Mouse (Mus musculus) forebrain, embryonic 11.5 days (tissue): ENCODE data around the gene Tgfbr1. TPM values are rescaled to one million over a fixed set of nuclear protein-coding genes. Genes with fewer than 3 reads are reported as not detected.

Source experiments
- ATAC-seq: fragments of 200-750 bp; cut with Nextera tagmentation; replicated peaks from 2 replicates; pipeline ENCODE4 v1.8.0; 2017; ENCODE audit warnings: moderate TSS enrichment; ENCODE audit not compliant: low FRiP score
- DNase-seq: peaks from one replicate; pipeline ENCODE4 v3.0.0-alpha.2; 2017; ENCODE audit warnings: low spot score
- H3K27ac ChIP-seq: fragments of 300-500 bp; sonication (generic); 2 replicates; pipeline ENCODE4 v1.5.1; 2014; ENCODE audit warnings: low read depth, low read length
- H3K27me3 ChIP-seq: fragments of 300-500 bp; sonication (generic); 2 replicates; pipeline ENCODE4 v1.6.1; 2014; ENCODE audit warnings: mild to moderate bottlenecking, low read length, mixed read lengths; ENCODE audit not compliant: control insufficient read depth, insufficient read depth
- H3K36me3 ChIP-seq: fragments of 300-500 bp; sonication (generic); 2 replicates; pipeline ENCODE4 v1.6.1; 2014; ENCODE audit warnings: mild to moderate bottlenecking, low read length, moderate library complexity, mixed read lengths; ENCODE audit not compliant: control insufficient read depth, insufficient read depth
- H3K4me1 ChIP-seq: fragments of 300-500 bp; sonication (generic); replicated peaks from 2 replicates; pipeline ENCODE4 v1.6.1; 2014; ENCODE audit warnings: low read length, mixed read lengths; ENCODE audit not compliant: control insufficient read depth, insufficient read depth
- H3K4me2 ChIP-seq: fragments of 300-500 bp; sonication (generic); 2 replicates; pipeline ENCODE4 v1.6.1; 2014; ENCODE audit warnings: low read depth, mild to moderate bottlenecking, low read length, moderate library complexity, mixed read lengths; ENCODE audit not compliant: severe bottlenecking
- H3K4me3 ChIP-seq: fragments of 300-500 bp; sonication (generic); 2 replicates; pipeline ENCODE4 v1.5.1; 2014; ENCODE audit warnings: low read depth, low read length
- H3K9ac ChIP-seq: fragments of 300-500 bp; sonication (generic); 2 replicates; pipeline ENCODE4 v1.6.1; 2014; ENCODE audit warnings: low read length
- H3K9me3 ChIP-seq: fragments of 300-500 bp; sonication (generic); 2 replicates; pipeline ENCODE4 v1.6.1; 2016; ENCODE audit warnings: low read length, mixed read lengths; ENCODE audit not compliant: control insufficient read depth
- WGBS: fragments of 180-500 bp; shearing (Covaris S2); extraction: QIAGEN DNeasy Blood & Tissue Kit; methylation state at CpG from one replicate; pipeline ENCODE4 v1.1.7; 2014; 5-methylcytosine and 5-hydroxymethylcytosine counted together
- polyA plus RNA-seq: library from polyadenylated mRNA; unstranded; fragments of >200 nt; fragmentation: Nextera tagmentation; extraction: Ambion mirVana; gene quantifications from 2 replicates; pipeline ENCODE4 v1.2.1, GENCODE M21; 2014

Tgfbr1 gene
- polyA plus RNA-seq, 1 experiment from 2014 or later: 103 TPM

DNA sequence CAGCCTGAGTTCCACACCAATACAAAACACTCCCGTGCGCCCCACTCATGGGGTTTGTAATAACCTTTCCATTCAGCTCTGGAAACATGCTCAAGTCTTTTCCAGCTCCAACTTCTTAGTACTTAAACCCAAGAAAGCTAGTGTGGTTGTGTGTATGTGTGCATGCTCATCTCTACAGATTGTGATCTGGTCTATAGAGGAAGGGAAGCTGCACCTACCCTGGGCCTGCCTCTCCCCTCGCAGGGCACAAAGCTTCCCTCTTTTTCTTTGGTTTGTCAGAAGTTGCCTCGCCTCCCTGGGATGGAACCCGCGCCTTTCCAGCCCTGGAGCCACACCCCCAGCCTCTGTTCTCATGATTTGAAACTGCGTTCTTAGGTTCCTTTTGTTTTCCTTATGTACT is 67.2 kb downstream of the Tgfbr1 start:
- DNase-seq: no peak
- Histone ChIP-seq H3K9ac (no peak overlapping the region), H3K27ac (no peak overlapping the region), H3K4me2 (no peak overlapping the region), H3K4me1 (peaks cover 4% of the 10 kb centered on the region; the same call in 1 of the 2 replicates), H3K4me3 (no peak overlapping the region), H3K27me3 (peaks cover 10% of the 10 kb centered on the region), H3K9me3 (no peaks in the 10 kb centered on the region), H3K36me3 (no peaks in the 10 kb centered on the region)
- 16% methylated on average over 7 of the region's 7 CpGs for WGBS
- no peak for ATAC-seq

DNA sequence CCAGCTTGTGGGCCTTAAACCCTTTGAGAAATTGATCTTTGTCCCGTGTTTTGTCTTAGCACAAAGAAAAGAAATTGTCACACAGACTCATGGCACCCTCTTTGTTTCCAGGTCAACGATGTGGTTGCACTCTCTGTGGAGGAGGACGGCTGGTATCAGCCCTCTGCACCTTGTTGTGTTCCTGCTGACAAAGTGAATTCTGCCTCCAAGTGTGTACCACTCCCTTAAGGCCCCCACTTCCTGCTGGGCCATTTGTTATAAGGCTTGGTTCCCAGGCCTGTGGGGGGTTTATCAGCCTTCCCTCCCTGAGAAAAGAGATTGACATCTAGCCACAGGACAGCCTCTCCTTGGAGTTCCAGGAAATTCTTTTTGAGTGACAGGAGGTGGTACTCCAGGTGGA is 69.2 kb downstream of the Tgfbr1 start:
- H3K36me3 ChIP-seq: no peaks in the 10 kb centered on the region
- H3K9ac ChIP-seq: no peak overlapping the region
- H3K27ac ChIP-seq: no peak overlapping the region
- DNase-seq: no peak
- 15% methylated on average over 3 of the region's 3 CpGs for WGBS
- H3K4me3 ChIP-seq: no peak overlapping the region
- no peak overlapping the region for H3K4me2 ChIP-seq
- H3K27me3 ChIP-seq: peaks cover 18% of the 10 kb centered on the region
- peaks cover 4% of the 10 kb centered on the region; the same call in 1 of the 2 replicates for H3K4me1 ChIP-seq
- no peaks in the 10 kb centered on the region for H3K9me3 ChIP-seq
- ATAC-seq: no peak

DNA sequence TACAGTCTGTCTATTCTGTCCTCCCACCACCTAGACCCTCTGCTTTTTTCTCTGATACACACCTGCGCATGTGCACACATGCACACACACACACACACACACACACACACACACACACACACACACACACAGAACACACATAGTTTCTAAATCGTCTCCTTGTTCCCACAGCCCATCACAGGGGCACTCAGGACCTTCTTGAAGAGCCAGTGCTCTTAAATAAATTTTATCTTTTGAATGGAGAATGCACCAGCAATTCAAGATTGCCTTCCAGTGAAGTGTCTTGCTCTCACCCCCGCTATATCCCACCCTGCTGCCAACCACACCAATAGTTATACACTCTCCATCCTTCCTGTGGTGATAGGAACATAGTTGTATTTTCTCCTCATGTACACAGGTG is 69.9 kb downstream of the Tgfbr1 start:
- no peak overlapping the region for H3K4me2 ChIP-seq
- H3K4me3 ChIP-seq: no peak overlapping the region
- H3K27ac ChIP-seq: no peak overlapping the region
- WGBS: 91% methylated on average over 3 of the region's 3 CpGs
- H3K9me3 ChIP-seq: no peaks in the 10 kb centered on the region
- ATAC-seq (no peak), DNase-seq (no peak)
- H3K4me1 ChIP-seq: peaks cover 4% of the 10 kb centered on the region; the same call in 1 of the 2 replicates
- peaks cover 20% of the 10 kb centered on the region for H3K27me3 ChIP-seq
- H3K9ac ChIP-seq: no peak overlapping the region
- H3K36me3 ChIP-seq: no peaks in the 10 kb centered on the region

- H3K4me2 ChIP-seq: no peak overlapping the region
- H3K36me3 ChIP-seq: no peaks in the 10 kb centered on the region
- peaks cover 4% of the 10 kb centered on the region; the same call in 1 of the 2 replicates for H3K4me1 ChIP-seq
- ATAC-seq (peak; percentile 62), DNase-seq (peak; percentile 70)
- H3K27ac ChIP-seq: no peak overlapping the region
- H3K27me3 ChIP-seq: peaks cover 20% of the 10 kb centered on the region
- H3K4me3 ChIP-seq: no peak overlapping the region
- H3K9me3 ChIP-seq: no peaks in the 10 kb centered on the region
- WGBS: 5% methylated on average over 2 of the region's 2 CpGs
- H3K9ac ChIP-seq: no peak overlapping the region
Observed at GRCm38 (mm10) chr4:47424376-47424775, 71.4 kb downstream of the Tgfbr1 start.

GRCm38 (mm10) chr4:47425247-47425830 is 72.3 kb downstream of the Tgfbr1 start:
- Histone ChIP-seq H3K4me3 (no peak overlapping the region), H3K4me2 (no peak overlapping the region), H3K36me3 (no peaks in the 10 kb centered on the region), H3K4me1 (peaks cover 4% of the 10 kb centered on the region; the same call in 1 of the 2 replicates), H3K27ac (no peak overlapping the region), H3K27me3 (peaks cover 19% of the 10 kb centered on the region), H3K9me3 (no peaks in the 10 kb centered on the region), H3K9ac (no peak overlapping the region)
- DNase-seq (no peak), ATAC-seq (no peak)
- 95% methylated on average over 16 of the region's 16 CpGs for WGBS

GRCm38 (mm10) chr4:47427606-47428005 is 74.6 kb downstream of the Tgfbr1 start:
- no peak overlapping the region for H3K4me3 ChIP-seq
- H3K9me3 ChIP-seq: no peaks in the 10 kb centered on the region
- WGBS: 65% methylated on average over 3 of the region's 3 CpGs
- no peak overlapping the region for H3K9ac ChIP-seq
- H3K27me3 ChIP-seq: peaks cover 10% of the 10 kb centered on the region
- H3K36me3 ChIP-seq: no peaks in the 10 kb centered on the region
- H3K4me1 ChIP-seq: peaks cover 2% of the 10 kb centered on the region; the same call in 1 of the 2 replicates
- DNase-seq (no peak), ATAC-seq (no peak)
- no peak overlapping the region for H3K4me2 ChIP-seq
- H3K27ac ChIP-seq: no peak overlapping the region

DNA sequence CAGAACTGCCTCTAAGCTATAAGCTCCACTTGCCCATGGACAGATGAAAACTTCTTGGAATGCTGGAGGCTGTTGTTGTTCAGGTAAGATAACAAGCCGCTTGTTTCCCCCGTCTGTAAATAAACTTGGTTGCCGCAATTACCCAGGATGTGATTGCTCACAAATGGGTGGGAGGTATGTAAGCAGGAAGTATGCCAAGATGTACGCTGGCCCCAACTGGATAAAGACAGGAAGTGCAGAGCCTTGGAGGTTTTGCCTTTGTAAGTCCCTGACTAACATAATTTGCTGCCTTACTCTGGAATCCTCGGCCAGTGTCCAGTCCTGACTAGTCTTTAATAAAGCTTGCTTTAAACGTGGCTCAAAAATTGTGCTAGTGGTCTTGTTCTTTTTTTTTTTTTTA is 77.5 kb downstream of the Tgfbr1 start:
- 82% methylated on average over 6 of the region's 6 CpGs for WGBS
- no peak for DNase-seq
- no peaks in the 10 kb centered on the region for H3K36me3 ChIP-seq
- no peak for ATAC-seq
- H3K4me3 ChIP-seq: no peak overlapping the region
- H3K27ac ChIP-seq: no peak overlapping the region
- no peak overlapping the region for H3K9ac ChIP-seq
- no peaks in the 10 kb centered on the region for H3K4me1 ChIP-seq
- H3K27me3 ChIP-seq: peaks cover 10% of the 10 kb centered on the region
- no peaks in the 10 kb centered on the region for H3K9me3 ChIP-seq
- no peak overlapping the region for H3K4me2 ChIP-seq

DNA sequence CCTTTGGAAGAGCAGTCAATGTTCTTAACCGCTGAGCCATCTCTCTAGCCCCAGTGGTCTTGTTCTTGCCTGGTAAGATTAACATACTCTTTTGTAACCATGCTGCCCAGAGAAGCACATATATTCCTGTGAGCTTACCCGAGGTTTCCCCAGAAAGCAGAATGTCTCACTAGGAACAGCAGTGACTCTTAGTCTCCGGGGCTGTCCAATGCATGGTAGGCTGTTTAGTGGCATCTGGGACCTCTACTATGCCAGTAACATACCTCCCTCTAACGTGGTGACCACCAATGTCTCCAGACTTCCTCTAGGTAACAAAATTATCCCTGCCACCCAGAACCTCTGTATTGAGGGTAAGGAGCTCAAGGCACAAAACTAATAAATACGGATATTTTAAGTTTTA is 78.1 kb downstream of the Tgfbr1 start:
- Histone ChIP-seq H3K4me3 (no peak overlapping the region), H3K9me3 (no peaks in the 10 kb centered on the region), H3K9ac (no peak overlapping the region), H3K27me3 (peaks cover 7% of the 10 kb centered on the region), H3K4me1 (no peaks in the 10 kb centered on the region), H3K36me3 (no peaks in the 10 kb centered on the region), H3K27ac (no peak overlapping the region), H3K4me2 (no peak overlapping the region)
- no peak for DNase-seq
- no peak for ATAC-seq
- 86% methylated on average over 5 of the region's 5 CpGs for WGBS

DNA sequence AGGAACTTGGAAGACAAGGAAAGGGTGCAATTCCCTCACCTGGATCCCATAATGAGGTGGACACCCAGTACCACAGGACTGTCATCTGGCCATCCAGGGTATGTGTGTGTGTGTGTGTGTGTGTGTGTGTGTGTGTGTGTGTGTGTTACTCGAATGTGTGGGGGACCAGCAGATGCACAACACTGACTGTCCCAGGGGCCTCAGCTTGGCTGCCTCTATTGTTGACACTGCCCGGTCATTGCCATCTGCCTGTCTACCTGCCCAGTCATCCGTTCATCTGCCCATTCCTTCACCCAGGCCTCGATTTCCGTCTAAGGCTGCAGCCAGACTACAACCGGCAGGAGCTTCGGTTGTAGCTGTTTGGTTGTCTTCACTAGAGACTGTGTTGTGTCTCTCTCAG is 79.7 kb downstream of the Tgfbr1 start:
- H3K9me3 ChIP-seq: no peaks in the 10 kb centered on the region
- peaks cover 2% of the 10 kb centered on the region; the same call in 1 of the 2 replicates for H3K27me3 ChIP-seq
- DNase-seq (no peak), ATAC-seq (no peak)
- no peaks in the 10 kb centered on the region for H3K36me3 ChIP-seq
- no peak overlapping the region for H3K9ac ChIP-seq
- no peak overlapping the region for H3K27ac ChIP-seq
- no peak overlapping the region for H3K4me3 ChIP-seq
- WGBS: 88% methylated on average over 7 of the region's 7 CpGs
- no peaks in the 10 kb centered on the region for H3K4me1 ChIP-seq
- H3K4me2 ChIP-seq: no peak overlapping the region
